Mouse (Mus musculus) liver (tissue): ENCODE results near the gene Dhodh.

Experiments
- DNase-seq: peaks from one replicate; pipeline ENCODE4 v3.0.0-alpha.2; 2020; ENCODE audit warnings: mixed read lengths

Gene Dhodh

GRCm38 (mm10) chr8:109608271-109609152 is at the start of gene Dhodh:
Dhodh (minus strand) TSS chr8:109608673.
- peak; percentile 97 for DNase-seq

GRCm38 (mm10) chr8:109656860-109657259 is 48.4 kb upstream of the Dhodh start:
- no peak for DNase-seq

GRCm38 (mm10) chr8:109650801-109651200 is 42.3 kb upstream of the Dhodh start:
- DNase-seq, result no peak

GRCm38 (mm10) chr8:109648469-109648868 is 40.0 kb upstream of the Dhodh start:
- DNase-seq, result no peak

- DNase-seq, result no peak
Observed at GRCm38 (mm10) chr8:109647331-109647730, 38.9 kb upstream of the Dhodh start.

- DNase-seq, result no peak
Observed at GRCm38 (mm10) chr8:109641236-109641635, 32.8 kb upstream of the Dhodh start.

GRCm38 (mm10) chr8:109640410-109640809 is 31.9 kb upstream of the Dhodh start:
- no peak for DNase-seq

- no peak for DNase-seq
Observed at GRCm38 (mm10) chr8:109638851-109639250, 30.4 kb upstream of the Dhodh start.

- DNase-seq, result no peak
Observed at GRCm38 (mm10) chr8:109635146-109635545, 26.7 kb upstream of the Dhodh start.

GRCm38 (mm10) chr8:109632498-109632897 is 24.0 kb upstream of the Dhodh start:
- DNase-seq, result no peak

- no peak for DNase-seq
Observed at GRCm38 (mm10) chr8:109628638-109629037, 20.2 kb upstream of the Dhodh start.

- DNase-seq, result no peak
Observed at GRCm38 (mm10) chr8:109615569-109615968, 7.1 kb upstream of the Dhodh start.

- peak; percentile 63 for DNase-seq
Observed at GRCm38 (mm10) chr8:109614243-109615210, 6.1 kb upstream of the Dhodh start, which contains the start of gene Pkd1l3. Pkd1l3 (plus strand) TSS chr8:109614517.

- no peak for DNase-seq
Observed at GRCm38 (mm10) chr8:109609153-109609502, 655 bp upstream of the Dhodh start.

- DNase-seq, result no peak
Observed at GRCm38 (mm10) chr8:109607650-109608049, 823 bp downstream of the Dhodh start.

- DNase-seq, result no peak
Observed at GRCm38 (mm10) chr8:109606725-109607124, 1.7 kb downstream of the Dhodh start.

GRCm38 (mm10) chr8:109595854-109596253 is 12.6 kb downstream of the Dhodh start:
- peak; percentile 70 for DNase-seq

GRCm38 (mm10) chr8:109593117-109593788 is 15.2 kb downstream of the Dhodh start:
- DNase-seq, result no peak

- DNase-seq, result no peak
Observed at GRCm38 (mm10) chr8:109592164-109592563, 16.3 kb downstream of the Dhodh start.

- DNase-seq, result no peak
Observed at GRCm38 (mm10) chr8:109591367-109591766, 17.1 kb downstream of the Dhodh start.

- DNase-seq, result no peak
Observed at GRCm38 (mm10) chr8:109590901-109591300, 17.6 kb downstream of the Dhodh start.

GRCm38 (mm10) chr8:109586972-109587504 is 21.4 kb downstream of the Dhodh start:
- DNase-seq, result peak; percentile 34

- DNase-seq, result no peak
Observed at GRCm38 (mm10) chr8:109585652-109586051, 22.8 kb downstream of the Dhodh start.
